Mouse (Mus musculus): ENCODE measurements around the gene Enho.

- TF ChIP-seq CTCF (conservative IDR thresholded peaks at IDR 0.05; ENCODE audit: low read length) (no peak), POU5F1 (IDR thresholded peaks at IDR 0.05; ENCODE audit: borderline replicate concordance, low read length) (no peak)
Measured at GRCm38 (mm10) chr4:41666646-41667045, 26.5 kb upstream of the Enho start.
